Mouse (Mus musculus): ENCODE data around the gene Ralb. TPM values are rescaled to one million over a fixed set of nuclear protein-coding genes. Genes with fewer than 3 reads are reported as not detected.

Ralb gene
- total RNA-seq (2023) = 8.9 to 10.7 TPM (median 9.5 TPM) in 4 replicates

GRCm38 (mm10) chr1:119504260-119505062, at the start of gene Ralb:
Gene Ralb (minus strand): TSS chr1:119504794.

GRCm38 (mm10) chr1:119525689-119526591, 21.3 kb upstream of the Ralb start, which contains the start of gene Tmem185b:
Gene Tmem185b (plus strand): TSS chr1:119526160.

GRCm38 (mm10) chr1:119421576-119422421, 82.8 kb downstream of the Ralb start, which contains the start of gene Inhbb:
Gene Inhbb (minus strand): TSS chr1:119422248.

Other genes with a start within 250 kb of the Ralb start
- gene Inhbb, start 82.5 kb downstream of the Ralb start, total RNA-seq (2023) = not detected in 4 replicates
- gene Tmem185b, start 21.4 kb upstream of the Ralb start, total RNA-seq (2023) = 19.7 to 26.6 TPM (median 24.4 TPM) in 4 replicates
- 4.5 to 6.4 TPM (median 5.5 TPM) in 4 replicates for gene Epb41l5, start 144.2 kb upstream of the Ralb start, total RNA-seq (2023)

Measured in B cell, adult 62 days (primary cell).